Mouse (Mus musculus) liver, embryonic 15.5 days (tissue): ENCODE results near the gene Usp40. TPM values are rescaled to one million over a fixed set of nuclear protein-coding genes. Genes with fewer than 3 reads are reported as not detected.
"Not testable (repeated sequence)": the region's sequence is repeated elsewhere in the genome, so short reads cannot be mapped to it uniquely, and the experiment has no call there.

Source experiments
- ATAC-seq: fragments of 200-750 bp; cut with Nextera tagmentation; 2 replicates; pipeline ENCODE4 v1.8.0; 2017; ENCODE audit warnings: moderate number of reproducible peaks, mild to moderate bottlenecking, moderate library complexity; ENCODE audit not compliant: insufficient read depth
- H3K27ac ChIP-seq: fragments of 300-500 bp; sonication (generic); replicated peaks from 2 replicates; pipeline ENCODE4 v1.5.1; 2015; ENCODE audit warnings: mild to moderate bottlenecking, inconsistent platforms
- H3K27me3 ChIP-seq: fragments of 300-500 bp; sonication (generic); 2 replicates; pipeline ENCODE4 v1.6.1; 2015; ENCODE audit warnings: mild to moderate bottlenecking, inconsistent platforms
- H3K36me3 ChIP-seq: fragments of 300-500 bp; sonication (generic); replicated peaks from 2 replicates; pipeline ENCODE4 v1.6.1; 2015; ENCODE audit warnings: moderate library complexity, mild to moderate bottlenecking, inconsistent platforms
- H3K4me1 ChIP-seq: fragments of 300-500 bp; sonication (generic); replicated peaks from 2 replicates; pipeline ENCODE4 v1.6.1; 2015; ENCODE audit warnings: inconsistent platforms
- H3K4me2 ChIP-seq: fragments of 300-500 bp; sonication (generic); 2 replicates; pipeline ENCODE4 v1.6.1; 2015; ENCODE audit warnings: moderate library complexity, mild to moderate bottlenecking, inconsistent platforms
- H3K4me3 ChIP-seq: fragments of 300-500 bp; sonication (generic); replicated peaks from 2 replicates; pipeline ENCODE4 v1.5.1; 2015; ENCODE audit warnings: mild to moderate bottlenecking, inconsistent platforms
- H3K9ac ChIP-seq: fragments of 300-500 bp; sonication (generic); 2 replicates; pipeline ENCODE4 v1.6.1; 2015; ENCODE audit warnings: moderate library complexity, mild to moderate bottlenecking, inconsistent platforms
- H3K9me3 ChIP-seq: fragments of 300-500 bp; sonication (generic); replicated peaks from 2 replicates; pipeline ENCODE4 v1.6.1; 2016; ENCODE audit warnings: inconsistent platforms
- WGBS: fragments of 180-500 bp; shearing (Covaris S2); methylation state at CpG from one replicate; pipeline ENCODE4 v1.1.7; 2015; ENCODE audit warnings: mixed read lengths; ENCODE audit not compliant: insufficient replicate concordance; 5-methylcytosine and 5-hydroxymethylcytosine counted together
- polyA plus RNA-seq: library from polyadenylated mRNA; unstranded; fragments of >200 nt; fragmentation: Nextera tagmentation; extraction: Ambion mirVana; gene quantifications from 2 replicates; pipeline ENCODE4 v1.2.1, GENCODE M21; 2015

The Usp40 gene
- 8.2 and 8.7 TPM in 2 replicates for polyA plus RNA-seq

DNA sequence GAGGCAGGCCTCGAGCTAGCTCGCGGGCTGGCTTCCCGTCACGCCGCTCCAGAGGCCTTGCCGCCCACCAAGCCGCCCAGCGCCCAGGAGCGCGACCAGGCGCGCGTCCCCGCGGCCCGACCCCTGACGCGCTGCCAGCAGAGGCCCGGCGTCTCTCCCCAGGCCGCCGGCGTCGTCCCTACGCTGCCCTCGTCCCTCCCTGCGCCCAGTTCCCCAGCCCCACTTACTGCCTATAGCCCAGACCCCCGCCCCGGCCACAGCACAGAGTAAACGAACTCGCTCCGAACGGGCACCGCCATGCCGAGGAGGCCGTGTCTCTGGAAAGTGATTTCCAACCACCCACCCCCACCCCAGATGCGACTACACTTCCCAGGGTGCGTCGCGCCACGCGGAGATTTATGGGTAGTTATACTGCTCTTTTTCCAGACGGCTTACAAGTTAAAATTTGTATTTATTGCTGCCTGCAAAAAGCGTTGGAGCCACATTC is at the start of gene Usp40:
Gene Usp40, minus strand, starts transcription at position 341 of the 487 bp plus-strand sequence.
- WGBS = under 1% methylated on average over 45 of the region's 45 CpGs
- Histone ChIP-seq H3K36me3 (peaks cover 7% of the 10 kb centered on the region; the same call in 1 of the 2 replicates), H3K4me2 (peak within 1 kb of the TSS; percentile 88), H3K9ac (peak within 1 kb of the TSS; percentile 77), H3K4me1 (peaks cover 20% of the 10 kb centered on the region), H3K27ac (peak within 1 kb of the TSS; percentile 57), H3K4me3 (peak within 1 kb of the TSS; percentile 75), H3K27me3 (no peaks in the 10 kb centered on the region; the same call in 1 of the 2 replicates), H3K9me3 (no peaks in the 10 kb centered on the region)
- peak; percentile 79 for ATAC-seq

DNA sequence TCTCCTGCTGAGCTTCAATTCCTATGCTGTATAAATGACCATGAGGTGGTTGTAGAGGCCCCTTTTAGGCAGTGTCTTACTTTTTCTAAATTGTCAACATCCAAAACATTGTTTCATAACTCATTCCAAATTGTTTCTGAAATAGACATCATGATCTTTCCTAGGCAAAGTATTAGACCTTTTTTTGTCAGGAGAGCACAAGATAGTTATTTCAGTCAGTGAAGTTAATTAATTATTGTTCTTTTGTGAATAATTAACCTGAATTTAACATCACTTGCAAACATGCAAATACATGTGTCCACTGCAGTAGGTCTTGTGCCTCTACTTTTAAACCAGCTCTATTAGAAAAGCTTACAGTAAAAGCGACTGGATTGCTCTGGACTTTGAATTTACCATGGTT is 46.7 kb upstream of the Usp40 start, which contains the start of gene Ugt1a10:
Gene Ugt1a10, plus strand, starts transcription at position 301 of the 400 bp plus-strand sequence.
- H3K9ac ChIP-seq = no peak within 1 kb of the TSS
- no peaks in the 10 kb centered on the region for H3K4me1 ChIP-seq
- no peaks in the 10 kb centered on the region for H3K27me3 ChIP-seq
- no peak for ATAC-seq
- 60% methylated on average over 1 of the region's 1 CpGs for WGBS
- H3K27ac ChIP-seq = no peak within 1 kb of the TSS
- H3K4me3 ChIP-seq = no peak within 1 kb of the TSS
- H3K9me3 ChIP-seq = no peaks in the 10 kb centered on the region
- H3K4me2 ChIP-seq = no peak within 1 kb of the TSS
- H3K36me3 ChIP-seq = no peaks in the 10 kb centered on the region

DNA sequence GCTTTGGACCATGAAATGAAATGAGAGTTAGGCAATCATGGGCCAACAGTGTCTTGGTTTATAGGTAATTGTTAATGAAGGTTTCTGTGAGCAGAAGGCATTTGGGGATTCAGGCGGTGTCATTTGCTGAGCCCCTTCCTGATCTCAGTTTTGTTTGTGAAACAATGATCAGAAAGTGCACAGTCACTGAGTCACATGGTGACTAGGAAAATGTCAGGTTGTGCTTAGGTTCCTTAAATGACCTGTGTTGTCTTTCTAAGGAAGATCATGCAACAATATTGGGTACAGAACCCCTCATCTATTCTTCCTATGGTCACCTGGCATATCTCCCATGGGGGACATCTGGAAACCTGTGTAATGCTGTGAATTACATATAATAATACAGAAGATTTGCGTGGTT is 39.1 kb upstream of the Usp40 start:
- ATAC-seq, H3K27me3 ChIP-seq, H3K9ac ChIP-seq, H3K4me3 ChIP-seq, H3K4me1 ChIP-seq, H3K27ac ChIP-seq, H3K9me3 ChIP-seq, H3K4me2 ChIP-seq, H3K36me3 ChIP-seq: not testable (repeated sequence)
- WGBS = 63% methylated on average over 2 of the region's 2 CpGs

DNA sequence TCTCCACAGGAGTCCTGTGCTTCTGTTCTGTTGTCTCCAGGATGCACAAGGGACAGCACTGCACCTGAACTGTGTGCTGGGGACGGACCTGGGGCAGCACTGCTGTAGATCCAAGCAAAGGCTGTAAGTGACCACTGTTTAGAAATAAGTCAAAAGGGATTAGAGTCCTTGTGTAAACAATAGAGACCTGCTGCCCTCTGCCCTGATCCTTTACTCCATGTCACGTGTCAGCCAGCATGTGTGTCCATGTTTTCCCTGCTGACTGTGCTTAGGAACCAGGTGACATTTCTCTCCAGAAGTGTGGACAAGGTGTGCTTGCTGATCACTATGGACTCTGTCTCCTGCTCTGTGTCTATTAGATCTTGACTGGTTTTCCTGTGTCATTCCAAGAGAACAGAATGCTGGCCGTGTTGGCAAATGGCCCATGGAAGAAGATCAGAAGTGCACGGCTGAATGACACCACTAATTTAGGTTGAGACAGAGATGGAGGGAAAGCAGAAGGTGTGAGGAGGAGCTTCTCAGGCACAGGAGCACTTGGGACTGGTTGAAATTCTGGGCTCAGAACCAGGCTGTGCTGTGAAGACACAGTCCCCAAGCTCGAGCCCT is 36.6 kb upstream of the Usp40 start:
- not testable (repeated sequence) for H3K4me2 ChIP-seq, H3K27me3 ChIP-seq, H3K9ac ChIP-seq, H3K4me3 ChIP-seq, H3K4me1 ChIP-seq, H3K27ac ChIP-seq, H3K9me3 ChIP-seq, H3K36me3 ChIP-seq
- ATAC-seq = peak; percentile 68
- 50% methylated on average over 4 of the region's 5 CpGs for WGBS

DNA sequence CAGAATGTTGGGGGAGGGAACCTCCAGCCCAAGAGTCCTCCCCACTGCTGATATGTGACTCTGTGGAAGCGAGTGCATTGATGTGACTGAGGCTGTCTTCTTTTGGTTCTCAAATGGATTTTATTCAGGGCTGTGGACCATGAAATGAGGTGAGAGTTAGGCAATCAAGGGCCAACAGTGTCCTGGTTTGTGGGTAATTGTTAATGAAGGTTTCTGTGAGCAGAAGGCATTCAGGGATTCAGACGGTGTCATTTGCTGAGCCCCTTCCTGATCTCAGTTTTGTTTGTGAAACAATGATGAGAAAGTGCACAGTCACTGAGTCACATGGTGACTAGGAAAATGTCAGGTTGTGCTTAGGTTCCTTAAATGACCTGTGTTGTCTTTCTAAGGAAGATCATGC is 34.7 kb upstream of the Usp40 start:
- H3K4me3 ChIP-seq, H3K9me3 ChIP-seq, H3K36me3 ChIP-seq, H3K4me2 ChIP-seq, ATAC-seq, H3K4me1 ChIP-seq, H3K27me3 ChIP-seq, H3K9ac ChIP-seq, H3K27ac ChIP-seq: not testable (repeated sequence)
- WGBS = 35% methylated on average over 1 of the region's 2 CpGs

DNA sequence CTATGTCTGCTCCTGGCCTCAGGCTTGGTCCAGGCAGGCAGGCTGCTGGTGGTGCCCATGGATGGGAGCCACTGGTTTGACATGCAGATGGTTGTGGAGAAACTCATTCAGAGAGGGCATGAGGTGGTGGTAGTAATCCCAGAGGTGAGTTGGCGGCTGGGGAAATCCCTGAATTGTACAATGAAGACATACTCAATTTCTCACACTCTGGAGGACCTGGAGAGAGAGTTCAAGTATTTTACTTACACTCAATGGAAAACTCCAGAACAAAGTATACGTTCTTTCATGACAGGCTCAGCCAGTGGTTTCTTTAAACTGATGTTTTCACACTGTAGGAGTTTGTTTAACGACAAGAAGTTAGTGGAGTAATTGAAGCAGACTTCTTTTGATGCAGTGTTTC is 16.9 kb upstream of the Usp40 start:
- not testable (repeated sequence) for H3K4me1 ChIP-seq, H3K36me3 ChIP-seq, H3K4me3 ChIP-seq, H3K9me3 ChIP-seq, H3K27me3 ChIP-seq, H3K4me2 ChIP-seq, ATAC-seq, H3K27ac ChIP-seq, H3K9ac ChIP-seq
- WGBS = 52% methylated on average over 3 of the region's 3 CpGs

DNA sequence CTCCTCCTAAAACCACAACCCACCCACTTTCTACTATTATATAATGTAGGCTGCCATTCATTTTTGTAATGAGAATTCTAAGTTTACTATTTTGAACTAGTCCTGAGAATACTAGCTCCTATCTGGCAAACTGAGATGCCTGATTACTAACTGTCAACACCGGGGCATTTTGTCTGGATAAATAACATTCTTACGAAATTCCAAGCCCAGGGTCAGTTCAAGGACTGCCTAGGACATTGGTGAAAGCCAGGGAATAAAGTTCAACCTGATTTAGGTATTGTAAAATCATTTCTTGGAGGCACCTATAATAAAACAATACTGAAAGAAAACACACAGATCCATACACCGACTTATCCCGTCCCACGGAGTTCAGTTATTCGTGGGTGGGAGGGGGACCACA is 7.0 kb upstream of the Usp40 start:
- H3K27me3 ChIP-seq = no peaks in the 10 kb centered on the region
- no peak for ATAC-seq
- H3K4me2 ChIP-seq = no peak overlapping the region
- no peaks in the 10 kb centered on the region for H3K4me1 ChIP-seq
- no peak overlapping the region for H3K27ac ChIP-seq
- H3K4me3 ChIP-seq = no peak overlapping the region
- 79% methylated on average over 6 of the region's 6 CpGs for WGBS
- no peaks in the 10 kb centered on the region for H3K9me3 ChIP-seq
- H3K9ac ChIP-seq = no peak overlapping the region
- H3K36me3 ChIP-seq = no peaks in the 10 kb centered on the region

DNA sequence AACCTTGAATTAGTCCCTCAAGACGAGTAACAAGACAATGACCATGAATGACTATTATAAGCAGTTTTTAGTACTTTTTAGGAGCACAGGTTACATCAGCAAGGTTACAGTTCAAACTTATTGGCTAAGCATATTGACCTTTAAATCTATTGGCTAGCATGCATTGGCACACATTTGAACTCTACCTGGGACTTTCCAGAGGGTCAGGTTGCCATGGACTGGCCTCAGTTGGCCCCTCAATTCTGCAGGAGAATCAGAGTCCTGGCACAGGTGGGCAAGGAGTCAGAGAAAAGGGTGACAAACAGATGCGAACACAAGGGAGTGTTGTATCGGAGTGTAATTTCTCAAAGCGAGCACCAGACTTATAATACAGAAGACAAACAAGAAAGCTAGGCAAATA is 6.3 kb upstream of the Usp40 start:
- H3K9ac ChIP-seq = no peak overlapping the region

DNA sequence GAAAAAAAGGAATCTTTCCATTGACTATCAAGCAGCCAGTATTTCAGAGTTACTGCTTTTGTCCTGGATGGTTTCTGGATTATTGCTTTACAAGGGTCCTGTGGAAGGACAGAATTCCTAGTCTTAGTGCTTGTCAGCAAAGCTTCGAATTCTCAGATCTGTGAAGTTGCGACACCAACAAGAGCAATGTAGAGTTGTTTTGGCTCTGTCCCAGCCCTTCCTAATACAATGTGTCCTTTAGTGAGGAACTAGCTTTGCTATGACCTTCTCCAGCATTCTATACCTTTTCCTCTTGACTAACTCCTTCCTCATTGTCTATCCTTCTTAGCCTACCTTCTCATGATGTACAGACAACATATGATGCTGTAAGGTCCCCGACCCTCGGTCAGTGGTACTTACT is 5.8 kb upstream of the Usp40 start:
- H3K27me3 ChIP-seq = no peaks in the 10 kb centered on the region; the same call in 1 of the 2 replicates
- WGBS = 68% methylated on average over 4 of the region's 4 CpGs
- peak overlapping the region; percentile 36; the same call in 1 of the 2 replicates for H3K27ac ChIP-seq
- H3K4me3 ChIP-seq = no peak overlapping the region
- no peak overlapping the region for H3K4me2 ChIP-seq
- ATAC-seq = no peak
- no peak overlapping the region for H3K9ac ChIP-seq
- H3K36me3 ChIP-seq = no peaks in the 10 kb centered on the region
- no peaks in the 10 kb centered on the region for H3K9me3 ChIP-seq
- H3K4me1 ChIP-seq = no peaks in the 10 kb centered on the region

More for the DNA sequence above, 6.3 kb upstream of the Usp40 start:
- WGBS = 75% methylated on average over 4 of the region's 4 CpGs
- no peak overlapping the region for H3K4me3 ChIP-seq
- H3K27me3 ChIP-seq = no peaks in the 10 kb centered on the region; the same call in 1 of the 2 replicates
- no peaks in the 10 kb centered on the region for H3K4me1 ChIP-seq
- no peaks in the 10 kb centered on the region for H3K36me3 ChIP-seq
- H3K9me3 ChIP-seq = no peaks in the 10 kb centered on the region
- H3K4me2 ChIP-seq = no peak overlapping the region
- H3K27ac ChIP-seq = 0 out of 2 replicates have a peak overlapping the region, but pooled peaks have one; percentile 36
- ATAC-seq = no peak

DNA sequence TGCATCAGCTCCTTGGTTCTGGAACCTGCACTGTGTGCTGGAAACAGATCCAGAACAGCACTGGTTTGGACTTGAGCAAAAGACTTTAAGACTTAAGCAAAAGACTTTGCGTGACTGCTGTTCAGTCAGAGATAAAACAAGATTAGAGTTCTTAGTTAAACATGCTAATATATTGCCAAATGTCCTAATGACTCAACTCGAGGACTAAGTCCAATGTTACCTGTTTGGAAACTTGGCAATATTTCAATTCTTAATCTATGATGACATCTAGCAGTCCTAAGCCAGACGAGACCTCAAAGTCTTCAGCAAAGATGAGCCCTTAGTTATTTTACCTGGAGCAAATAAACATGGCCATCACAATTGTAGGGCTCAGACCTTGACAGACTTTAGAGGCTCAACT is 5.4 kb upstream of the Usp40 start:
- Histone ChIP-seq H3K4me1 (peaks cover 3% of the 10 kb centered on the region; the same call in 1 of the 2 replicates), H3K36me3 (no peaks in the 10 kb centered on the region), H3K4me2 (no peak overlapping the region), H3K27ac (peak overlapping the region; percentile 36; the same call in 1 of the 2 replicates), H3K9me3 (no peaks in the 10 kb centered on the region), H3K9ac (no peak overlapping the region), H3K27me3 (no peaks in the 10 kb centered on the region; the same call in 1 of the 2 replicates), H3K4me3 (no peak overlapping the region)
- peak; percentile 66; the same call in 1 of the 2 replicates for ATAC-seq
- 48% methylated on average over 3 of the region's 3 CpGs for WGBS

DNA sequence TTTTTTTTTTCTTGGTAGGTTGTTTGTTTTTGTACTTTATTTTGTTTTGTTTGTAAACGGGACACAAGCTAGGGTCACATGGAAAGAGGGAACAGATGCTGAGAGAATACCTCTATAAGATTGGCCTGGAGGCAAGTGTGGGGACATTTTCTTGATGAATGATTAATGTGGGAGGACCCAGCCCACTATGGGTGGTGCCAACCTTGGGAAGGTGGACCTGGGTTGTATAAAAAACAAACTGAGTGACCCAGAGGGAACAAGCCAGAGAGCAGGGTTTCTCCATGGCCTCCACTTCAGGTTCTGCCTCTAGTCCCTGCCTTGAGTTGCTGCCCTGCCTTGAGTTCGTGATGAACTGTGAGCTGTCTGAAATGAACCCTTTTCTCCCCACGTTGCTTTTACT is 1.2 kb upstream of the Usp40 start:
- ATAC-seq = no peak

More for the DNA sequence above, 1.2 kb upstream of the Usp40 start:
- Histone ChIP-seq H3K36me3 (0 out of 2 replicates have a peak, but pooled peaks cover 7% of the 10 kb centered on the region), H3K4me3 (no peak overlapping the region), H3K27me3 (no peaks in the 10 kb centered on the region; the same call in 1 of the 2 replicates), H3K4me1 (peaks cover 20% of the 10 kb centered on the region), H3K4me2 (no peak overlapping the region), H3K9ac (no peak overlapping the region), H3K27ac (no peak overlapping the region), H3K9me3 (no peaks in the 10 kb centered on the region)
- 48% methylated on average over 3 of the region's 3 CpGs for WGBS
